Mouse (Mus musculus): ENCODE data around the gene Vmn1r52. TPM values are rescaled to one million over a fixed set of nuclear protein-coding genes. Genes with fewer than 3 reads are reported as not detected.
"Not testable (repeated sequence)": the region's sequence is repeated elsewhere in the genome, so short reads cannot be mapped to it uniquely, and the experiment has no call there.

Gene Vmn1r52
- total RNA-seq (2021) = not detected
- long read RNA-seq, experiment 1 = 0 reads
- long read RNA-seq, experiment 2 = 0 reads

- no peak for DNase-seq
These were observed at the start of gene Vmn1r52 for GRCm38 (mm10) chr6:90174508-90174907. Vmn1r52 (plus strand) TSS chr6:90174808.

GRCm38 (mm10) chr6:90160139-90160538 is 14.5 kb upstream of the Vmn1r52 start:
- no peak for DNase-seq

GRCm38 (mm10) chr6:90202493-90202892 is 27.9 kb downstream of the Vmn1r52 start, which contains the start of gene V1ra8:
V1ra8 (plus strand) TSS chr6:90202793.
- not testable (repeated sequence) for DNase-seq

- DNase-seq = no peak
These were observed 49.7 kb downstream of the Vmn1r52 start, which contains the start of gene Vmn1r53 for GRCm38 (mm10) chr6:90224338-90224737. Vmn1r53 (minus strand) TSS chr6:90224438.

Other genes starting within 250 kb of the Vmn1r52 start
- gene Vmn1r45, start 234.2 kb upstream of the Vmn1r52 start, total RNA-seq (2021) = not detected
- gene Vmn1r46, start 205.5 kb upstream of the Vmn1r52 start, total RNA-seq (2021) = not detected
- not detected for gene Vmn1r47, start 158.7 kb upstream of the Vmn1r52 start, total RNA-seq (2021)
- gene Vmn1r48, start 138.0 kb upstream of the Vmn1r52 start, total RNA-seq (2021) = not detected
- gene Vmn1r49, start 96.3 kb upstream of the Vmn1r52 start, total RNA-seq (2021) = not detected
- not detected for gene Vmn1r50, start 73.4 kb upstream of the Vmn1r52 start, total RNA-seq (2021)
- not detected for gene Vmn1r51, start 52.2 kb upstream of the Vmn1r52 start, total RNA-seq (2021)
- gene V1ra8, start 28.0 kb downstream of the Vmn1r52 start, total RNA-seq (2021) = not detected
- gene Vmn1r53, start 49.6 kb downstream of the Vmn1r52 start, total RNA-seq (2021) = not detected
- not detected for gene Vmn1r54, start 71.5 kb downstream of the Vmn1r52 start, total RNA-seq (2021)
- not detected for gene BC048671, start 126.4 kb downstream of the Vmn1r52 start, total RNA-seq (2021)
- not detected for gene Chst13, start 150.4 kb downstream of the Vmn1r52 start, total RNA-seq (2021)
- not detected for gene Uroc1, start 158.5 kb downstream of the Vmn1r52 start, total RNA-seq (2021)
- gene Zxdc, start 194.7 kb downstream of the Vmn1r52 start, total RNA-seq (2021) = 10 to 100 TPM; 14.0 to 14.3 TPM